In the genomic region with DNA sequence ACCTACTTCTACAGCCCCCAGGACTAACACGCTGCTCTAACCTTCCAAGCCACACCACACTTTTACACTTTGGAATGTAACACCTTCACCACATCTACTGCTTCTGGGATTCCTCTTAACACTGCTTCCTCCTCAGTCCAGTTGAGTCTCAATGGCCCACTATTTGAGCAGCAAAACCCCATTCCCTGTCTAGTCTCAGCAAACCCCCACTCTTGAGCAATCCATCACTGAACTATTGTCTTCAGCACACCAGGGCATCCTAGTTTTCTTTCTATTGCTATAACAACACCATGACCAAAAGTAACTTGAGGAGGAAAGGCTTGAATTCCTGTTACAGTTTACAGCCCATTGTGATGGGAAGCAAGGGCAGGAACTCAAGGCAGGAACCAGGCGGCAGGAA, we compare ENCODE assay signal across 23 mouse cellular contexts.
"Had no signal": no experiment of that assay in that cellular context is flagged by ENCODE, and none has a peak within 500 bp of the region (broad histone marks: within the 10 kb centered on the region; RNA-seq: fewer than 3 reads in every experiment).

No protein-coding gene starts in this region.

- H3K36me3 ChIP-seq: heart, embryonic 13.5 days; heart, embryonic 15.5 days; hindbrain, embryonic 15.5 days; intestine, embryonic 15.5 days; limb, embryonic 13.5 days; limb, embryonic 15.5 days; liver, embryonic 12.5 days had no signal

- H3K4me2 ChIP-seq: heart, embryonic 11.5 days; heart, embryonic 13.5 days; heart, embryonic 15.5 days; hindbrain, embryonic 13.5 days; hindbrain, embryonic 15.5 days; intestine, embryonic 15.5 days; limb, embryonic 13.5 days; limb, embryonic 15.5 days; liver, embryonic 12.5 days had no signal

- H3K4me3 ChIP-seq: heart, adult 2 months; heart, embryonic 13.5 days; heart, embryonic 15.5 days; hindbrain, embryonic 13.5 days; hindbrain, embryonic 15.5 days; intestine, embryonic 15.5 days; limb, embryonic 13.5 days; limb, embryonic 15.5 days; liver, embryonic 12.5 days had no signal

- H3K27ac ChIP-seq: heart, adult 2 months; heart, embryonic 13.5 days; heart, embryonic 15.5 days; hindbrain, embryonic 13.5 days; hindbrain, embryonic 15.5 days; intestine, embryonic 15.5 days; limb, embryonic 13.5 days; limb, embryonic 15.5 days; liver, embryonic 12.5 days; liver, embryonic 14.5 days had no signal

- DNase-seq: gastrocnemius, postnatal 14 days; gastrocnemius, postnatal 36 days; heart, adult 2 months; heart, postnatal 14 days; heart, postnatal 36 days; kidney, adult 18-20 months; kidney, adult 8-10 months; kidney, postnatal 10 days; kidney, postnatal 25 days; kidney, postnatal 4 days; left cerebral cortex, postnatal 4 days had no signal

- H3K9me3 ChIP-seq: heart, embryonic 15.5 days; hindbrain, embryonic 13.5 days; hindbrain, embryonic 15.5 days; intestine, embryonic 15.5 days; limb, embryonic 15.5 days; liver, embryonic 12.5 days had no signal

- H3K4me1 ChIP-seq: heart, embryonic 13.5 days; heart, embryonic 15.5 days; intestine, embryonic 15.5 days; limb, embryonic 13.5 days; limb, embryonic 15.5 days; liver, embryonic 12.5 days had no signal

- H3K27me3 ChIP-seq: heart, embryonic 13.5 days; heart, embryonic 15.5 days; hindbrain, embryonic 13.5 days; hindbrain, embryonic 15.5 days; intestine, embryonic 15.5 days; limb, embryonic 13.5 days; limb, embryonic 15.5 days; liver, embryonic 12.5 days had no signal

- ATAC-seq: inflammation-experienced regulatory T-cells, adult 6 months; intestine, embryonic 15.5 days; intestine, postnatal 0 days; liver, embryonic 12.5 days had no signal

- H3K9ac ChIP-seq: heart, embryonic 13.5 days; heart, embryonic 15.5 days; hindbrain, embryonic 13.5 days; hindbrain, embryonic 15.5 days; intestine, embryonic 15.5 days; limb, embryonic 13.5 days; limb, embryonic 15.5 days; liver, embryonic 12.5 days; liver, embryonic 14.5 days had no signal
